Mouse (Mus musculus) MN1 (cell line): ENCODE measurements around the gene Sos1.
"Not testable (repeated sequence)": the region's sequence is repeated elsewhere in the genome, so short reads cannot be mapped to it uniquely, and the experiment has no call there.

ENCODE experiments used
- DNase-seq: peaks from one replicate; pipeline ENCODE4 v3.0.0-alpha.2; 2016; ENCODE audit warnings: low spot score

Gene Sos1

DNA sequence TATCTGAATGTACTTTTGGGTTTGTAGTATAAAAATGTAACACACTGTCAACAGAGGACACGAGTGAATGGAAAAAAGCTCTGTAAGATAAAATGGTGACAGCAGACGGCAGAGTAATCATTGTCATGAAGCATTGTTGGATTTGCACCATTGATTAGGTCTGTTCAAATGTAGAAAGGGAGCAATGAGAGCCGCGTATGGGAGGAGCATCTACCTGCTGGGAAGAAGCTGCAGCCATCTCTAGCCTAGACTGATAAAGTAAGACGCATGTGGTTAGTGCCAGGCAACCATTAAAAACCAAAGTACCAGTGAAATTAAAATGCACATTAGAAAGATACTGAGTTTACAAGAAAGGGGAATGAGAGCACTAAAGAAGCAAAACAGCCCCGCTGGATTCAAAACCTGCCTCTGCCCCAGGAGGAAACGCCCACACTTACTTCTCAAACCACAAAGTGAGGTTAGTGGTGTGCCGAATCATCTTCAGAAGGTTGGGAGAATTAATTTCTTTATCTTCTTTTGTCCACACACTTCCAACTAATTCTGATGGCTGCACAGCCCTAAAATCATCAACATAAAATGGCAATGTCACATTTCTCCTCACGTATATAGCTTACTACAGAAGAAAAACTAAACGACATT lies 61.6 kb downstream of the Sos1 start:
- DNase-seq: no peak

DNA sequence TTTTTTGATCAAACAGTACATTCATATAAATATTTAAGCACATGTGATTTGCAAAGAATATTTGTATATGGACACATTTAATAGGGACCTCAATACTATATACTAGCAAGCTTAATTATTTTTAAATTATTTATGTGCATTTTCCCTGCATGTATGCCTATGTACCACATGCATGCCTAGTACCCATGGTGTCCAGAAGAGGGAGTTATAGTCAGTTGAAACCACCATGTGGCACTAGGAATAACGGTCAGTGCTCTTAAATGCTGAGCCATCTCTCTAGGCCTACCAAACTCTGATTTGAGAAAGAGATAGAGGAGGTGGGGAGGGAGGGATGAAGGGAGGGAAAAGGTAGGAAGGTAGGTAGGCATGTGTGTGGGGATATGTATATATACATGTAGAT lies 69.1 kb downstream of the Sos1 start:
- no peak for DNase-seq

DNA sequence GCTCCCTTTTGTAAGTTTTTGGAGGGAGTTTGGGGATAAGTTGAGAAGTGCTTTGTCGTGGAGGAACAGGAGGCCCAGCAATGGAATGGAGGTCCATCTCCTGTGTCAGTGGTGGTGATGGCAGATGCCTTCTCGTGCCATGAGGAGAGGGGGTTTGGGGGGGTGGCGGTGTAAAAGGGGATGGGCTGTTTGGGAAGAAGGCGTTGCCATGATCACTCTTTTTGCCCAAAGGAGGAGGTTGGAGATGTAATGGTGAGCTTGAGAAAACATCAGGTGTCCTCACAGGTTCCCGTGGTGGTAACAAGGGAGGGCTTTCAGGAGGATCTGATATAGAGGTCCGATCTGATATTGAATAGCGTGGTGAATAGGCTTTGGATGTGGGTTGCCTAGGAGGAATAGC lies 82.0 kb downstream of the Sos1 start:
- DNase-seq: no peak

DNA sequence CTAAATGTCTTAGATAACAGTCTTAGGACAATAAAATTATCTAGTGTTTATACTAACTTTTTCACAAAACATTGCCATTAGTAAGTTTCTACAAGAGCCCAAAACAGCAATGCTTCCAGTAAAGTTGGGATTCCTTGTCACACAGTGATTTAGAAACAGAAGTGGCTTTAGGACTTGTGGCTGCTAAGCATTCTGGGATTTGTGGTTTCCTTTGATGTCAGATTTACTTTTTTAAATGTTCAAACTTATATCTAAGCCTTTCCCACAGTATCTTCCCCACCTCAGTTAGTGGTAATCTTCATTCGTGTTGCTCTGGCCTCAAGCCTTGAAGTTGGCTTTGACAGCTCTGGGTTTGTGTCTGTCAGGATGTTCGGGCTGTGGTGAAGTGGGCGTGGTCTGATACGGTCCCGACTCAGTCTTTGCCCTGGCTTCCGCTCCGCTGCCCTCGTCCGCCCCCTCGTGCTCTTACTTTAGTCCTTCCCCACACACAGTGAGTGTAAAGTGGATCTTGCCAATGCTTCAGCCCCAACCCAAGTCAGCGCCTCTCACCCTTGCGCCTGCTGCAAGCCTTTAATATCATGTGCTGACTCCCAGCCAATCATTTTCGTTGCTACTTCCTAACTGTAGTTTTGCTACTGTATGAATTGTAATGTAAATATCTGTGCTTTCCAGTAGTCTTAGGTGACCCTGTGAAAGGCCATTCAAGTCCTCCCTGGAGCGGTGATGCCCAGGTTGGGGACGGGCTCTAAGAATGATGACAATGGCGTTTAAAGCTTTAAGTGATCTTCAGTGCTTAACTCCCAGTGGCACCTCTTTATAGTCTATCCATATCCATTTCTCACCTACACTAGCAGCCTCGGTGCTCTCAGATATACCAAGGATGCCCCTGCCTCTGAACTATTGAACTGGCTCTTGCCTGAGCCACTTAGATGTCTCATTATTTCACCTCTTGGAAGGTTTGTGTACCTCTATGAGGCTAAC lies 88.5 kb downstream of the Sos1 start:
- no peak for DNase-seq

DNA sequence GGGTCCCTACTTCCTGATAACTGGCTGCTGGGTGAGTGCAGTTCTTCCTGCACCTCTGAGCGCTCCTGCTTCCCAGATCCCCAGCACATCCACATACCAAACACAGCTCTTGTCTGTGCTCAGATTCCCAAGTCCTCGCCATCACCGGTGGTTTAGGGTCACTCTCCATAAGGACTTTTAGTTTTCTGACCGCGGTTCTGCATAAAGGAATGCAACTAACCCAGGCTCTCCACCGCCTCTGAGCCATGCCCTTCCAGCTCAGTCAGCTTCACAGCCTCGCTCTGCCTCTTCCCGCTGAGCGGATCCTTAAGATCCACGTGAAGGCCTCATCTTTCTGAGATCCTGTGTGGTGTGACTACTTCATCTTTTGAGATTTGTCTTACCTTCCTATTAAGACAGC lies 90.2 kb downstream of the Sos1 start:
- no peak for DNase-seq

DNA sequence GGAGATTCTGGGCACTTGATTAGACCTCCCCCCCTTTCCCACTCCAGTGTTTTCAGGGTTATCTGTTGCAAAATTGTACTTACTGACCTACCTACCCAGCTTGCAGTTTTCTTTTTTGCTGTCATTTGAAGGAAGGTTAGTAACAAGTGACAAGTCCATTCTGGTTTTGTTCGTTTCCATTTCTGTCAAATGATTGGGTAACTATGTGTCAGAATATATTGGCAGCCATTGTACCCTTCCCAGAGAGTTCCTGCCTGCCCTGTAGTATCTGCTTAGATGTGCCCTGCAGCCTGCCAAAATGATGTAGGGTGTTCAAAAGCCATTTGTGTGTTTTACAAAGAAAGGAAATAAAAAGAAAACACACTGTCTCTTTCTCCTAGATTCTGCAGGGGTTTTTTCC lies 94.6 kb downstream of the Sos1 start:
- no peak for DNase-seq

DNA sequence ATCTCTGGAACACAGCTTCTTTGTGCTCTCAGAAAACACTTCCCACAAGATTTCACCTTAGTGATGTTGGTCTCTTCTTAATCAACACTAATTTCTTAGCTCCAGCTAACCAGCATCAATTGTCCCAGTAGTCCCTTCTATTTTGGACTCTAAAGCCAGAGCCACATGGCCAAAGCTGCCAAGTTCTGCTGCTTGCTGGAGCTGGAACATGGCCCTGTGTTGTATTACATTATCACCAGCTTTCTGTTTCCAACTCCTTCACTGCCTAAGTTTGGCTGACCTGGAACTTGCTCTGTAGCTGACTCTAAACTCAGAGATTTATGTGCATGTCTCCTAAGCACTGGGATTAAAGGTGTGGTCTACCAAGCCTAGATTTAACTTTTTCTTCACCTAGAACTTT lies 101.9 kb downstream of the Sos1 start:
- not testable (repeated sequence) for DNase-seq

DNA sequence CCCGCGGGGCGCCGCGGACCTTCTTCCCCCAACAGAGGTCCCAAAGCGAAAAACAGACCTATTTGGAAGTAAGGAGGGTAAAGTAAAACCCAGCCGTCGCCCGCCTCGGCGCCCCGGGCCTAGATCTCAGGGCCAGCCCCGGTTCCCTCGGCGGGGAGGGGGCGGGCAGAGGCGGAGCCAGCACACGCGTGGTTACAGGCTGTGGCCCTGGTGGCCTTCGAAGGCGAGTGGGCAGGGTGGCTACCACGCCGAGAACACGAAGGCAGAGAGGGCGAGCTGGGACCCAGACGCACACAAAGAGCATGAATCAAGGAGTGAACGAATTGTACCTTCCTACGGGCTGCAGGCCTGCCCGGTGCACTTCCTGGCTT lies 106.5 kb downstream of the Sos1 start:
- no peak for DNase-seq

DNA sequence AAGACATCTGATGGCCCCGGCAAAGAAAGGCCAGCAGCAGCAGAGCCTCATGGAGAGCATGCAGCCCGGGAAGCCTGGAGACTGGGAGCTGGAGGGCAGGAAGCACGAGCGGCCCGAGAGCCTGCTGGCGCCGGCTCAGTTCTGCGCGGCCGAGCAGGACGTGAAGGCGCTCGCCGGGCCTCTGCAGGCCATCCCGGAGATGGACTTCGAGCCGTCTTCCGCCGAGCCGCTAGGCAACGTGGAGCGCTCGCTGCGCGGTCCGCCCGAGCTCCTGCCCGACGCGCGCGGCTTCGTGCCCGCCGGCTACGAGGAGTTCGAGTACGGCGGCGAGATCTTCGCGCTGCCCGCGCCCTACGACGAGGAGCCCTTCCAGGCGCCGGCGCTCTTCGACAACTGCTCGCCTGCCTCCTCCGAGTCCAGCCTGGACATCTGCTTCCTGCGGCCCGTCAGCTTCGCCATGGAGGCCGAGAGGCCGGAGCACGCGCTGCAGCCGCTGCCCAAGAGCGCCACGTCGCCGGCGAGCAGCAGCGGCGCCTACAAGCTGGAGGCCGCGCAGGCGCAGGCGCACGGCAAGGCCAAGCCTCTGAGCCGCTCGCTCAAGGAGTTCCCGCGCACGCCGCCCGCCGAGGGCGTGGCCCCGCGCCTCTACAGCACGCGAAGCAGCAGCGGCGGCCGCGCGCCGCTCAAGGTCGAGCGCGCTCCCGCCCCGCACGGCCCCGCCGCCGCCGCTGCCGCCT lies 107.1 kb downstream of the Sos1 start, which contains the start of gene Gm10190:
Gene Gm10190 (minus strand): TSS at position 553 of the 737 bp plus-strand sequence.
- no peak for DNase-seq

DNA sequence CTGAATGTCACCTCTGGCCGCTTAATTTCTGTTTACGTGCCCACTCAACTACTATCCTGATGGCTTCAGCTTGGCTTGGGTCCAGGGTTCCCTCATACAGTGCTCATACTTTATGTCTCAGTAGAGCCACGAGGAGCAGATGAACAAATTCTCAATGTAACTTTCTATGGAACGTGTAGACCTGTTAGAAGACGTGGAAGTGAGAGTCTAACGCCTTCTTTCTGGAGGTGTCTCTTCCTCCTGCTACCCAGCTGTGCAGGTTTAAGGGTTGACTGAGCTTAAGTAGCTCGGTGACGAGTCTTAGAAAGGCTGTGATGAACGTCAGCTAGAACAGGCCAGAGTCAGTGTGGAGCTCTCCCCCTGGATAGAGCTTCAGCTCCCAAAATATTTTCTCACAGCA lies 111.6 kb downstream of the Sos1 start:
- DNase-seq: no peak

DNA sequence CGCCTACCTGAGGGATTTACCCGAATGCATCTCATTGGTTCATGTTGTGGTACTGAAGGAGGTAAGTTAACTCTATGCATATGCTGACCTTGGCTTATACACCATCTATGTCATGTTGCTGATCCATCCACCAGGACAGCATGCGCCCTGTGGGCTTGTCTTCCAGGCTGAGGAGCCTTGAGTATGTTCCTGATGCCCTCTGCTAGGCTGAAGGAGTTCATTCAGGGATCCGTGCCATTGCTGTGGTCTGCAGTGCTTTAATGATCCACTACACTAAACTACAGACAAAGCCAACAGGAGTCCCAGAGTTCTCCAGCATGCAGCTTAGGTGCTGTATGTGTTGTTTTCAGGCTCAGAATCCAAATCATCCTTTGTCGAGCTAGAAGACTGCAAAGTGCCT lies 113.0 kb downstream of the Sos1 start:
- DNase-seq: no peak

DNA sequence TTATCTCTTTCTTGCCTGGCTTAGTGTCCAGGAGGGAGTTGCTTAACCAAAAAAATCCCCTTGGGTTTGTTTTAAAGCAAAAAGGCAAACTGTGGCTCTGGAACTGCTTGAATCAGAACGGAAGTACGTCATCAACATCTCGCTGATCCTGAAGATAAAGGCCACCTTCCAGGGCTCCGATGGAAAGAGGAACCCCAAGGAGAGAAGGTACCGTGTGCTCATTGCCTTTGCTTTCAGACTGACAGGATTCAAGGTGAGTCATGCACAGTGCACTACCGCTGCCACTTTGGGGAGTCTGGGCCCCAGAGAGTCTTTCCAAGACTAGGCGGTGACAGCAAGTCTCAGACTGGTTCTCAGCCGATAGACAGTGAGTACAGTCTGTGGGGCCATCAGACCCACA lies 120.0 kb downstream of the Sos1 start:
- no peak for DNase-seq

DNA sequence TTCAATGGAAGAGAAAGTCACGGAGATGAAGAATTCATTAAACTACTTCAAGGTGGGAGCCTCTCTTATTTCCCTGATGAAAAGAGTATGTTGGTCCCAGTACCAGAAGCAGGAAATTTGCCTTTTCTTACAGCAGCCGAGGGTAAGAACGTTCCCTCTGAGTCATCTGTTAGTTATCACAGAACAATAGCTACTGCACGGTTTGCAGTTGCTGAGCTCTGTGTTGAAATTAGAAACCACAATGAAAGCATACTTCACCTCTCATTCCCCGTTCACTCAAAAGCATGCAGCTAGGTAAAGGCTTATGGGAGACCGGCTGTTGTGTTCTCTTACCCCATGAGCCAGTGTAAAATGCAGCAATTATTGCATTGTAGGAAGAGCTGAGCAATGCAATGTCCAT lies 133.0 kb downstream of the Sos1 start:
- DNase-seq: no peak

DNA sequence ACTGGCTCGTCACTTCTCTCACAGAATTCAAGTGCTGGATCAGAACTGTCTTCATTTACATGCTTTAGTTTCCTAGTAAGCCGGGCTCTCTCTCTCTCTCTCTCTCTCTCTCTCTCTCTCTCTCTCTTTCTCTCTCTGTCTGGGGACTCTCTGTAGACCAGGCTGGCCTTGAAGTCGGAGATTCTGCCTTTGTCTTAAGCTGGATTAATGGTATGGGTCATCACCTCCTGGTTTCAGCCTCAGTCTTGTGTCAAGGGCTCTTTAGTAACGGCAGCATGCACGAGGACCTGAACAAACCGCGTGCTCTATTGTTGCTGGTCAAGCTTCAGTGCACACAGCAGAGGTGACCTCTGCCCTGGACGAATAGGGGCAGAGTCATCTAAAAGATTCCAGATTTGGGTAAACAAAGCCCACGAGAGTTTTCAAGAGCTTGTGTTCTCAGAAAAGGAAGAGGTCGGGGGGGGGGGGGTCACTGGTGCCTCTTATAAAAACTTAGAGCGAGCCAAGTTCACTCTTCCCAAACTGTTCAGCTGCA lies 133.6 kb downstream of the Sos1 start:
- no peak for DNase-seq

DNA sequence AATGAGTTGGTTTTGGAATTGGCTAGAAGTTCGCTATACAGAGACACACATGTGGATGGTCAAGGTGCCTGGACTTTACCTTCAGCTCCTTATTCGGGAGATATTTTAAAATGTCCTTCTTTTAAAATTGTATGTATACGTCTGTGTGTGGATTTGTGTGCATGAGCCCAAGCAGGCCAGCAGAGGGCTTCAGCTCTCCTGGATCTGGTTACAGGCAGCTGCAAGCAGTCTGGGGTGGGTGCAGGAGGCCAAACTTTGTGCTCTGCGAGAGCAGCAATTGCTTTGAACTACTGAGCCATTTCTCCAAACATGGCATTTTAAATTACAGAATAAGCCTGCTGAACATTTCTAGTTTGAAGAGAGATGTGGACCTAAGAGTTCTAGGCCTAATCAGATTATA lies 135.0 kb downstream of the Sos1 start:
- DNase-seq: no peak
